Mouse (Mus musculus): ENCODE data around the gene Cep85l. TPM values are rescaled to one million over a fixed set of nuclear protein-coding genes. Genes with fewer than 3 reads are reported as not detected.
A peak's percentile ranks its signal among the peaks of the same experiment; 100 is the strongest.

Cep85l gene
- 2.5 and 5.4 TPM in 2 replicates for polyA plus RNA-seq (2015; fragmentation: Nextera tagmentation; extraction: Ambion mirVana)

- Histone ChIP-seq H3K27me3 (ENCODE audit: insufficient read depth, low read length) (no peaks in the 10 kb centered on the region), H3K4me2 (ENCODE audit: low read depth, low read length) (peak within 1 kb of the TSS; percentile 77), H3K36me3 (replicated peaks; ENCODE audit: insufficient read depth, low read length) (no peaks in the 10 kb centered on the region), H3K4me1 (ENCODE audit: insufficient read depth) (peaks cover 11% of the 10 kb centered on the region), H3K4me3 (ENCODE audit: low read depth, low read length) (peak within 1 kb of the TSS; percentile 77), H3K9me3 (ENCODE audit: low read length) (no peaks in the 10 kb centered on the region), H3K27ac (ENCODE audit: low read depth) (peak within 1 kb of the TSS; percentile 96), H3K9ac (replicated peaks) (peak within 1 kb of the TSS; percentile 96)
- peak; percentile 96 for DNase-seq
- TF ChIP-seq CTCF (IDR thresholded peaks at IDR 0.05; ENCODE audit: low read depth) (no peak), EP300 (IDR thresholded peaks at IDR 0.05; ENCODE audit: low read depth) (no peak)
- ATAC-seq: peak; percentile 90
- under 1% methylated on average over 29 of the region's 31 CpGs for WGBS (ENCODE audit: insufficient replicate concordance)
Observed at GRCm38 (mm10) chr10:53379709-53380106, at the start of gene Cep85l. Gene Cep85l (minus strand): TSS chr10:53379947.

GRCm38 (mm10) chr10:53428695-53429447 lies 49.1 kb upstream of the Cep85l start:
- ATAC-seq (no peak), DNase-seq (no peak)
- no peaks in the 10 kb centered on the region for H3K36me3 ChIP-seq (replicated peaks; ENCODE audit: insufficient read depth, low read length)
- H3K9me3 ChIP-seq (ENCODE audit: low read length): no peaks in the 10 kb centered on the region
- peaks cover 4% of the 10 kb centered on the region; the same call in 1 of the 2 replicates for H3K4me1 ChIP-seq (ENCODE audit: insufficient read depth)
- H3K9ac ChIP-seq (replicated peaks): no peak overlapping the region
- no peak overlapping the region for H3K4me3 ChIP-seq (ENCODE audit: low read depth, low read length)
- TF ChIP-seq CTCF (IDR thresholded peaks at IDR 0.05; ENCODE audit: low read depth) (no peak), EP300 (IDR thresholded peaks at IDR 0.05; ENCODE audit: low read depth) (no peak)
- no peaks in the 10 kb centered on the region for H3K27me3 ChIP-seq (ENCODE audit: insufficient read depth, low read length)
- 55% methylated on average over 7 of the region's 7 CpGs for WGBS (ENCODE audit: insufficient replicate concordance)
- no peak overlapping the region for H3K27ac ChIP-seq (ENCODE audit: low read depth)
- no peak overlapping the region for H3K4me2 ChIP-seq (ENCODE audit: low read depth, low read length)

GRCm38 (mm10) chr10:53426524-53426923 lies 46.8 kb upstream of the Cep85l start:
- ATAC-seq (peak; percentile 30; the same call in 1 of the 2 replicates), DNase-seq (no peak)
- H3K9me3 ChIP-seq (ENCODE audit: low read length): no peaks in the 10 kb centered on the region
- H3K9ac ChIP-seq (replicated peaks): no peak overlapping the region
- H3K36me3 ChIP-seq (replicated peaks; ENCODE audit: insufficient read depth, low read length): no peaks in the 10 kb centered on the region
- H3K4me2 ChIP-seq (ENCODE audit: low read depth, low read length): no peak overlapping the region
- TF ChIP-seq CTCF (IDR thresholded peaks at IDR 0.05; ENCODE audit: low read depth) (no peak), EP300 (IDR thresholded peaks at IDR 0.05; ENCODE audit: low read depth) (peak; percentile 87)
- H3K4me3 ChIP-seq (ENCODE audit: low read depth, low read length): no peak overlapping the region
- H3K4me1 ChIP-seq (ENCODE audit: insufficient read depth): peaks cover 10% of the 10 kb centered on the region
- 0 out of 2 replicates have a peak overlapping the region, but pooled peaks have one; percentile 2 for H3K27ac ChIP-seq (ENCODE audit: low read depth)
- 52% methylated on average over 2 of the region's 2 CpGs for WGBS (ENCODE audit: insufficient replicate concordance)
- H3K27me3 ChIP-seq (ENCODE audit: insufficient read depth, low read length): no peaks in the 10 kb centered on the region

- Histone ChIP-seq H3K9me3 (ENCODE audit: low read length) (no peaks in the 10 kb centered on the region), H3K4me2 (ENCODE audit: low read depth, low read length) (no peak overlapping the region), H3K36me3 (replicated peaks; ENCODE audit: insufficient read depth, low read length) (no peaks in the 10 kb centered on the region), H3K27me3 (ENCODE audit: insufficient read depth, low read length) (no peaks in the 10 kb centered on the region), H3K4me1 (ENCODE audit: insufficient read depth) (peaks cover 13% of the 10 kb centered on the region), H3K27ac (ENCODE audit: low read depth) (peak overlapping the region; percentile 46; the same call in 1 of the 2 replicates), H3K9ac (replicated peaks) (no peak overlapping the region), H3K4me3 (ENCODE audit: low read depth, low read length) (no peak overlapping the region)
- no peak for TF ChIP-seq EP300 (IDR thresholded peaks at IDR 0.05; ENCODE audit: low read depth)
- no peak for TF ChIP-seq CTCF (IDR thresholded peaks at IDR 0.05; ENCODE audit: low read depth)
- DNase-seq (no peak), ATAC-seq (peak; percentile 85)
- whole genome bisulfite sequencing (ENCODE audit: insufficient replicate concordance): 83% methylated on average over 1 of the region's 1 CpGs
Observed at GRCm38 (mm10) chr10:53423091-53423490, 43.3 kb upstream of the Cep85l start.

- TF ChIP-seq CTCF (IDR thresholded peaks at IDR 0.05; ENCODE audit: low read depth) (no peak), EP300 (IDR thresholded peaks at IDR 0.05; ENCODE audit: low read depth) (no peak)
- Histone ChIP-seq H3K27me3 (ENCODE audit: insufficient read depth, low read length) (no peaks in the 10 kb centered on the region), H3K36me3 (replicated peaks; ENCODE audit: insufficient read depth, low read length) (no peaks in the 10 kb centered on the region), H3K9me3 (ENCODE audit: low read length) (no peaks in the 10 kb centered on the region), H3K4me3 (ENCODE audit: low read depth, low read length) (no peak overlapping the region), H3K4me2 (ENCODE audit: low read depth, low read length) (no peak overlapping the region), H3K27ac (ENCODE audit: low read depth) (no peak overlapping the region), H3K9ac (replicated peaks) (no peak overlapping the region), H3K4me1 (ENCODE audit: insufficient read depth) (peaks cover 13% of the 10 kb centered on the region)
- no peak for DNase-seq
- no peak for ATAC-seq
- whole genome bisulfite sequencing (ENCODE audit: insufficient replicate concordance): 41% methylated on average over 1 of the region's 1 CpGs
Observed at GRCm38 (mm10) chr10:53422206-53422605, 42.5 kb upstream of the Cep85l start.

GRCm38 (mm10) chr10:53421613-53422012 lies 41.9 kb upstream of the Cep85l start:
- H3K27ac ChIP-seq (ENCODE audit: low read depth): no peak overlapping the region
- no peaks in the 10 kb centered on the region for H3K36me3 ChIP-seq (replicated peaks; ENCODE audit: insufficient read depth, low read length)
- WGBS (ENCODE audit: insufficient replicate concordance): 44% methylated on average over 6 of the region's 6 CpGs
- DNase-seq: no peak
- H3K9me3 ChIP-seq (ENCODE audit: low read length): no peaks in the 10 kb centered on the region
- H3K9ac ChIP-seq (replicated peaks): no peak overlapping the region
- H3K4me2 ChIP-seq (ENCODE audit: low read depth, low read length): no peak overlapping the region
- no peak overlapping the region for H3K4me3 ChIP-seq (ENCODE audit: low read depth, low read length)
- peaks cover 13% of the 10 kb centered on the region for H3K4me1 ChIP-seq (ENCODE audit: insufficient read depth)
- no peaks in the 10 kb centered on the region for H3K27me3 ChIP-seq (ENCODE audit: insufficient read depth, low read length)
- TF ChIP-seq CTCF (IDR thresholded peaks at IDR 0.05; ENCODE audit: low read depth) (no peak), EP300 (IDR thresholded peaks at IDR 0.05; ENCODE audit: low read depth) (no peak)
- no peak for ATAC-seq

Measured in liver, postnatal 0 days (tissue).